18 mouse cellular contexts compared by ENCODE assay signal in the genomic region with DNA sequence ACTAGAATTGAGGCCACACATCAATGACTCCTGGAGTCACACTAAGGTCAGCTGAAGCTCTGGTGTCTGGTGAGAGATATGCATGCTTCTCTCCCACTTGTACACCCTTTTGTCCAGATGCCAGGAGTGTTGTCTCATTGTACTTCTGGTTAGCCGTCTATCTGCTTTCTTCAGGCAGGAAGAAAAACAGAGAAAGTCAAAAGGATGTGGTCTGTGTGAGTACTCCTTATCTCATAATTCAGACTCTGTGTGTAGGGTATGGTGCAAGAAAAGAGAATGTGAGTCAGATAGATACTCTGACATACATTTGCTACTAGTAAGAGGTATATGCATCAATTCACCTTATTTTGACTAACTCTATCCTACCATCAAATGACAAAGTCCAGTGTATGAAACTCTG.
DNase-seq lines count a peak whose midpoint lies in the region; ATAC-seq lines count a peak whose summit lies in the region.
"Had no signal": no experiment of that assay in that cellular context is flagged by ENCODE, and none has a peak within 500 bp of the region (broad histone marks: within the 10 kb centered on the region; RNA-seq: fewer than 3 reads in every experiment).

No protein-coding gene starts in this region.

- intact Hi-C loops in heart, postnatal 25 days (cut with DNase I) = loop anchor here (5.0 kb wide), 1 partner anchor 67 kb away; no protein-coding TSS in a partner anchor

- no peaks in the 10 kb centered on the region for H3K9me3 ChIP-seq in heart, embryonic 11.5 days (replicated peaks; ENCODE audit: control insufficient read depth, low read length)
- no peaks in the 10 kb centered on the region for H3K9me3 ChIP-seq in hindbrain, embryonic 14.5 days (ENCODE audit: control insufficient read depth, low read length)
- H3K9me3 ChIP-seq: embryonic facial prominence, embryonic 15.5 days; heart, embryonic 15.5 days had no signal

- H3K4me2 ChIP-seq in heart, embryonic 11.5 days = no peak overlapping the region
- H3K4me2 ChIP-seq in hindbrain, embryonic 14.5 days (replicated peaks) = no peak overlapping the region
- H3K4me2 ChIP-seq: embryonic facial prominence, embryonic 15.5 days; heart, embryonic 15.5 days; lung, embryonic 14.5 days; midbrain, embryonic 11.5 days had no signal

- H3K27ac ChIP-seq in heart, embryonic 11.5 days (ENCODE audit: low read depth, low read length) = no peak overlapping the region
- H3K27ac ChIP-seq in hindbrain, embryonic 14.5 days = no peak overlapping the region
- H3K27ac ChIP-seq: embryonic facial prominence, embryonic 15.5 days; heart, embryonic 15.5 days; stomach, postnatal 0 days had no signal

- 15% methylated on average over 1 of the region's 1 CpGs for WGBS in heart, embryonic 11.5 days (ENCODE audit: insufficient replicate concordance)
- WGBS in hindbrain, embryonic 14.5 days = 65% methylated on average over 1 of the region's 1 CpGs

- no peak overlapping the region for H3K9ac ChIP-seq in heart, embryonic 11.5 days (ENCODE audit: low read depth, low read length)
- no peak overlapping the region for H3K9ac ChIP-seq in hindbrain, embryonic 14.5 days
- H3K9ac ChIP-seq: embryonic facial prominence, embryonic 15.5 days; forebrain, postnatal 0 days; heart, embryonic 15.5 days; lung, embryonic 14.5 days had no signal

- no peaks in the 10 kb centered on the region for H3K36me3 ChIP-seq in heart, embryonic 11.5 days (ENCODE audit: control insufficient read depth, insufficient read depth, low read length)
- no peaks in the 10 kb centered on the region for H3K36me3 ChIP-seq in hindbrain, embryonic 14.5 days (replicated peaks; ENCODE audit: control insufficient read depth, insufficient read depth)
- H3K36me3 ChIP-seq: embryonic facial prominence, embryonic 15.5 days; heart, embryonic 15.5 days had no signal

- peak; percentile 76; the same call in 1 of the 2 replicates for ATAC-seq in heart, embryonic 11.5 days (replicated peaks; ENCODE audit: insufficient number of reproducible peaks, low FRiP score, low TSS enrichment)
- peak; percentile 98 for ATAC-seq in megakaryocyte progenitor cell, adult 5-6 weeks (replicated peaks; ENCODE audit: poor library complexity)
- ATAC-seq in hindbrain, embryonic 14.5 days (ENCODE audit: low FRiP score) = no peak
- ATAC-seq: forebrain, postnatal 0 days had no signal

- H3K27me3 ChIP-seq in heart, embryonic 11.5 days (ENCODE audit: control insufficient read depth, insufficient read depth, low read length) = no peaks in the 10 kb centered on the region
- no peaks in the 10 kb centered on the region for H3K27me3 ChIP-seq in hindbrain, embryonic 14.5 days (ENCODE audit: control insufficient read depth, insufficient read depth, low read length)
- H3K27me3 ChIP-seq: embryonic facial prominence, embryonic 15.5 days; heart, embryonic 15.5 days had no signal

- H3K4me1 ChIP-seq in heart, embryonic 11.5 days (ENCODE audit: control insufficient read depth, insufficient read depth, low read length) = no peaks in the 10 kb centered on the region
- no peaks in the 10 kb centered on the region for H3K4me1 ChIP-seq in hindbrain, embryonic 14.5 days (replicated peaks; ENCODE audit: control insufficient read depth, insufficient read depth, low read length)
- H3K4me1 ChIP-seq: embryonic facial prominence, embryonic 15.5 days had no signal

- no peak overlapping the region for H3K4me3 ChIP-seq in heart, embryonic 11.5 days (ENCODE audit: low read depth, low read length)
- H3K4me3 ChIP-seq in hindbrain, embryonic 14.5 days (replicated peaks; ENCODE audit: low read length) = no peak overlapping the region
- H3K4me3 ChIP-seq: embryonic facial prominence, embryonic 15.5 days; heart, embryonic 15.5 days had no signal

- no peak for DNase-seq in heart, postnatal 25 days (ENCODE audit: low spot score)
- peak; percentile 65 for DNase-seq in NIH3T3 (ENCODE audit: low read depth)
- peak; percentile 60 for DNase-seq in induced T-regulatory cell, adult 2 months (ENCODE audit: low read depth)
- no peak for DNase-seq in hindbrain, embryonic 14.5 days (ENCODE audit: low spot score)
- no peak for DNase-seq in ovary, postnatal 14 days (ENCODE audit: low spot score)
- DNase-seq in ovary, postnatal 36 days (ENCODE audit: low spot score) = no peak
- DNase-seq: adrenal gland, postnatal 14 days; cerebellum, adult 11 months; forebrain, postnatal 0 days; gastrocnemius, postnatal 14 days; kidney, postnatal 25 days; lung, embryonic 14.5 days had no signal

Comparison
In these comparisons a context has a peak if more than half of its experiments do, and no peak if none do; other contexts are left out.
1. DNase-seq: peak in NIH3T3 (single experiment) and induced T-regulatory cell, adult 2 months (single experiment); none in heart, postnatal 25 days (single experiment), hindbrain, embryonic 14.5 days (single experiment), ovary, postnatal 14 days (single experiment) and ovary, postnatal 36 days (single experiment).